Mouse (Mus musculus) gastrocnemius, postnatal 10 days (tissue): Measurements from ENCODE around the gene Rreb1. TPM values are rescaled to one million over a fixed set of nuclear protein-coding genes. Genes with fewer than 3 reads are reported as not detected.

Source experiments
- DNase-seq: peaks from one replicate; pipeline ENCODE4 v3.0.0; 2021; ENCODE audit warnings: mixed read lengths
- total RNA-seq, 2 experiments: library from RNA; stranded (reverse); gene quantifications; 2 replicates each; pipeline ENCODE4 v1.2.3; 2021

Gene Rreb1
- total RNA-seq, 2 experiments from 2014 or later: 33.1 to 45.5 TPM

GRCm38 (mm10) chr13:37876836-37877235 is 98.6 kb downstream of the Rreb1 start:
- no peak for DNase-seq

- no peak for DNase-seq
Observed at GRCm38 (mm10) chr13:37877241-37877640, 99.0 kb downstream of the Rreb1 start.

- DNase-seq: no peak
Observed at GRCm38 (mm10) chr13:37878918-37879331, 100.7 kb downstream of the Rreb1 start.

- DNase-seq: no peak
Observed at GRCm38 (mm10) chr13:37879556-37879955, 101.4 kb downstream of the Rreb1 start.

- DNase-seq: no peak
Observed at GRCm38 (mm10) chr13:37880035-37880434, 101.8 kb downstream of the Rreb1 start.

GRCm38 (mm10) chr13:37880581-37881130 is 102.5 kb downstream of the Rreb1 start:
- no peak for DNase-seq

GRCm38 (mm10) chr13:37882521-37882920 is 104.3 kb downstream of the Rreb1 start:
- peak; percentile 41 for DNase-seq

GRCm38 (mm10) chr13:37883008-37883407 is 104.8 kb downstream of the Rreb1 start:
- no peak for DNase-seq

- DNase-seq: no peak
Observed at GRCm38 (mm10) chr13:37885392-37885791, 107.2 kb downstream of the Rreb1 start.

- DNase-seq: no peak
Observed at GRCm38 (mm10) chr13:37886024-37886423, 107.8 kb downstream of the Rreb1 start.

GRCm38 (mm10) chr13:37894756-37895155 is 116.6 kb downstream of the Rreb1 start:
- DNase-seq: no peak

GRCm38 (mm10) chr13:37895564-37896254 is 117.5 kb downstream of the Rreb1 start:
- DNase-seq: no peak

- DNase-seq: no peak
Observed at GRCm38 (mm10) chr13:37896423-37896822, 118.2 kb downstream of the Rreb1 start.

GRCm38 (mm10) chr13:37898772-37899171 is 120.6 kb downstream of the Rreb1 start:
- no peak for DNase-seq

- DNase-seq: no peak
Observed at GRCm38 (mm10) chr13:37903036-37903435, 124.8 kb downstream of the Rreb1 start.

GRCm38 (mm10) chr13:37903476-37903875 is 125.3 kb downstream of the Rreb1 start:
- DNase-seq: no peak

- no peak for DNase-seq
Observed at GRCm38 (mm10) chr13:37904436-37904835, 126.2 kb downstream of the Rreb1 start.

- DNase-seq: no peak
Observed at GRCm38 (mm10) chr13:37908061-37908460, 129.9 kb downstream of the Rreb1 start.

GRCm38 (mm10) chr13:37908493-37908892 is 130.3 kb downstream of the Rreb1 start:
- DNase-seq: no peak

- no peak for DNase-seq
Observed at GRCm38 (mm10) chr13:37909225-37909624, 131.0 kb downstream of the Rreb1 start.

GRCm38 (mm10) chr13:37912011-37912410 is 133.8 kb downstream of the Rreb1 start:
- DNase-seq: no peak

- DNase-seq: no peak
Observed at GRCm38 (mm10) chr13:37912591-37913467, 134.6 kb downstream of the Rreb1 start.

GRCm38 (mm10) chr13:37913963-37914362 is 135.8 kb downstream of the Rreb1 start:
- DNase-seq: no peak
